Mouse (Mus musculus): ENCODE measurements at regions not wholly inside any gene's neighbourhood (a gene's known extent, or its start where the extent isn't known, plus 50 kb on each side); places are given as distances from the start of the nearest gene placed in this dataset.
"Not testable (repeated sequence)": the region's sequence is repeated elsewhere in the genome, so short reads cannot be mapped to it uniquely, and the experiment has no call there.

- DNase-seq (ENCODE audit: low spot score): no peak
Measured at GRCm38 (mm10) chr3:133664914-133665313, 120.0 kb upstream of the Tet2 start.

- DNase-seq (ENCODE audit: low spot score): no peak
Measured at GRCm38 (mm10) chr3:133665425-133666317, 120.7 kb upstream of the Tet2 start.

- no peak for DNase-seq (ENCODE audit: low spot score)
Measured at GRCm38 (mm10) chr3:133672742-133673447, 128.0 kb upstream of the Tet2 start.

GRCm38 (mm10) chr3:133677892-133678291 is 133.0 kb upstream of the Tet2 start:
- DNase-seq (ENCODE audit: low spot score): no peak

- no peak for DNase-seq (ENCODE audit: low spot score)
Measured at GRCm38 (mm10) chr3:133679891-133680290, 135.0 kb upstream of the Tet2 start.

GRCm38 (mm10) chr3:133680343-133680742 is 135.4 kb upstream of the Tet2 start:
- no peak for DNase-seq (ENCODE audit: low spot score)

GRCm38 (mm10) chr3:133680805-133681204 is 135.9 kb upstream of the Tet2 start:
- no peak for DNase-seq (ENCODE audit: low spot score)

- no peak for DNase-seq (ENCODE audit: low spot score)
Measured at GRCm38 (mm10) chr3:133684196-133684743, 139.3 kb upstream of the Tet2 start.

- no peak for DNase-seq (ENCODE audit: low spot score)
Measured at GRCm38 (mm10) chr3:133684747-133685146, 139.8 kb upstream of the Tet2 start.

GRCm38 (mm10) chr3:133685393-133685792 is 140.5 kb upstream of the Tet2 start:
- no peak for DNase-seq (ENCODE audit: low spot score)

- DNase-seq (ENCODE audit: low spot score): no peak
Measured at GRCm38 (mm10) chr3:133694057-133694456, 149.1 kb upstream of the Tet2 start.

GRCm38 (mm10) chr3:133696122-133696521 is 151.2 kb upstream of the Tet2 start:
- DNase-seq (ENCODE audit: low spot score): no peak

- DNase-seq (ENCODE audit: low spot score): not testable (repeated sequence)
Measured at GRCm38 (mm10) chr3:133704849-133705248, 159.9 kb upstream of the Tet2 start.

- DNase-seq (ENCODE audit: low spot score): no peak
Measured at GRCm38 (mm10) chr3:133711518-133711917, 166.6 kb upstream of the Tet2 start.

- no peak for DNase-seq (ENCODE audit: low spot score)
Measured at GRCm38 (mm10) chr3:133722550-133723290, 177.8 kb upstream of the Tet2 start.

- DNase-seq (ENCODE audit: low spot score): no peak
Measured at GRCm38 (mm10) chr3:133726831-133727230, 181.9 kb upstream of the Tet2 start.

- no peak for DNase-seq (ENCODE audit: low spot score)
Measured at GRCm38 (mm10) chr3:133735603-133736002, 190.7 kb upstream of the Tet2 start.

- no peak for DNase-seq (ENCODE audit: low spot score)
Measured at GRCm38 (mm10) chr3:133738936-133739335, 194.0 kb upstream of the Tet2 start.

GRCm38 (mm10) chr3:133744552-133745118 is 199.7 kb upstream of the Tet2 start:
- DNase-seq (ENCODE audit: low spot score): no peak

GRCm38 (mm10) chr3:133748756-133749737 is 204.1 kb upstream of the Tet2 start:
- no peak for DNase-seq (ENCODE audit: low spot score)

- no peak for DNase-seq (ENCODE audit: low spot score)
Measured at GRCm38 (mm10) chr3:133750061-133750460, 205.1 kb upstream of the Tet2 start.

Data from ovary, postnatal 10 days (tissue).